Mouse (Mus musculus) stomach, embryonic 14.5 days (tissue): ENCODE measurements around the gene Padi1. TPM values are rescaled to one million over a fixed set of nuclear protein-coding genes. Genes with fewer than 3 reads are reported as not detected.

Experiments used
- ATAC-seq: fragments of 200-750 bp; cut with Nextera tagmentation; 2 replicates; pipeline ENCODE4 v1.8.0; 2017; ENCODE audit warnings: low read depth, moderate TSS enrichment; ENCODE audit not compliant: insufficient number of reproducible peaks, insufficient read depth, low FRiP score
- H3K27ac ChIP-seq: fragments of 300-500 bp; sonication (generic); 2 replicates; pipeline ENCODE4 v1.5.1; 2014; ENCODE audit warnings: mild to moderate bottlenecking, low read length, moderate library complexity, mixed read lengths
- H3K27me3 ChIP-seq: fragments of 300-500 bp; sonication (generic); 2 replicates; pipeline ENCODE4 v1.6.1; 2014; ENCODE audit warnings: low read length, control low read depth, mixed read lengths; ENCODE audit not compliant: control insufficient read depth, insufficient read depth
- H3K36me3 ChIP-seq: fragments of 300-500 bp; sonication (generic); 2 replicates; pipeline ENCODE4 v1.6.1; 2014; ENCODE audit warnings: mild to moderate bottlenecking, control low read depth, low read length, moderate library complexity, mixed read lengths; ENCODE audit not compliant: control insufficient read depth, insufficient read depth
- H3K4me1 ChIP-seq: fragments of 300-500 bp; sonication (generic); 2 replicates; pipeline ENCODE4 v1.6.1; 2014; ENCODE audit warnings: low read length, control low read depth, mixed read lengths; ENCODE audit not compliant: control insufficient read depth, insufficient read depth
- H3K4me2 ChIP-seq: fragments of 300-500 bp; sonication (generic); replicated peaks from 2 replicates; pipeline ENCODE4 v1.6.1; 2014; ENCODE audit warnings: low read depth, low read length, control low read depth
- H3K4me3 ChIP-seq: fragments of 300-500 bp; sonication (generic); 2 replicates; pipeline ENCODE4 v1.5.1; 2014; ENCODE audit warnings: low read depth, low read length, control low read depth
- H3K9ac ChIP-seq: fragments of 300-500 bp; sonication (generic); replicated peaks from 2 replicates; pipeline ENCODE4 v1.6.1; 2014; ENCODE audit warnings: low read depth, mild to moderate bottlenecking, control low read depth, low read length, moderate library complexity, mixed read lengths
- H3K9me3 ChIP-seq: fragments of 300-500 bp; sonication (generic); 2 replicates; pipeline ENCODE4 v1.6.1; 2016; ENCODE audit warnings: low read depth, low read length, control low read depth; ENCODE audit not compliant: control insufficient read depth
- WGBS: fragments of 180-500 bp; shearing (Covaris S2); extraction: QIAGEN DNeasy Blood & Tissue Kit; methylation state at CpG from one replicate; pipeline ENCODE4 v1.1.7; 2014; 5-methylcytosine and 5-hydroxymethylcytosine counted together
- polyA plus RNA-seq: library from polyadenylated mRNA; unstranded; fragments of >200 nt; fragmentation: Nextera tagmentation; extraction: Ambion mirVana; gene quantifications from 2 replicates; pipeline ENCODE4 v1.2.1, GENCODE M21; 2014

Padi1 gene
- polyA plus RNA-seq, 1 experiment from 2014 or later: 0.13 TPM

DNA sequence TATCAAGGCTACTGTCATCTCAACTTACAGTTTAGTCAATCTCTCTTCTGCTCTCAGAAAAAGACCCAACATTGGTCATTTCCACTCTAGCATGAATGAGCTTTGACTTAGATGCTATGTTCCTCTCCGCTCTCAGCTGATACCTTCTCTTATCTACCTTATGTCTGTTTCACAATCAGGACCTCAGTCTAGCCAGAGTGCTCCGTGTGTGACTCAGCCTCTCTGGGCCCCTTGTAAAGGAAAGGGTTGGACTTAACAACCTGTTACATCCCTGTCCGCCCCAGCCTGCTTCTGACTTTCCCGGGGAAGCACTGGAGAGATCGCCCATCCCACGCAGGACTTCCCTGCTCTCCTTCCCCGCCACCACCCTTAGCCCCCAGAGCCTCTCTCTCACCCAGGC lies 53.0 kb downstream of the Padi1 start:
- WGBS: 85% methylated on average over 7 of the region's 7 CpGs
- H3K4me3 ChIP-seq: no peak overlapping the region
- H3K9ac ChIP-seq: no peak overlapping the region
- no peaks in the 10 kb centered on the region for H3K9me3 ChIP-seq
- no peaks in the 10 kb centered on the region for H3K36me3 ChIP-seq
- H3K27me3 ChIP-seq: no peaks in the 10 kb centered on the region
- no peak overlapping the region for H3K4me2 ChIP-seq
- no peaks in the 10 kb centered on the region for H3K4me1 ChIP-seq
- no peak for ATAC-seq
- H3K27ac ChIP-seq: no peak overlapping the region

DNA sequence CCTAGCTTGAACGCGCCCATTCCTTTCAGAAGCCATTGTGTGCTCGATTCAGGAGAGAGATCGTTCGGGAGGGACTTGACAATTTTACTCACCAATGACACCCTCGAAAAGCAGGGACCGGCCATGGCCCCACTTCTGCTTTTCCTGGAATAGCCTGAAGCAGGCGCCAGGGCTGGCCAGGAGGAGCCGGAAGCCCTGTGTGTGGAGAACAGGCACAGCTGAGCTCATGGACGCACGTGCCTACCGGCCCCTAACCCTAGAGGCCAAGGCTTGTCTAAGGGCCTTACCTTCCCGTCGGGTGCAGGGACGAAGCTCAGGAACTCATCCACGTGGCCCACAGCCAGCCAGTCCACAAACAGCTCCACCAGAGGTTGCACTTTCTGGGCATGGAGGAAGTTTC lies 54.5 kb downstream of the Padi1 start:
- no peaks in the 10 kb centered on the region for H3K36me3 ChIP-seq
- no peak overlapping the region for H3K9ac ChIP-seq
- no peak overlapping the region for H3K4me2 ChIP-seq
- H3K27me3 ChIP-seq: no peaks in the 10 kb centered on the region
- H3K9me3 ChIP-seq: no peaks in the 10 kb centered on the region
- ATAC-seq: no peak
- WGBS: 78% methylated on average over 16 of the region's 16 CpGs
- H3K4me1 ChIP-seq: no peaks in the 10 kb centered on the region
- H3K27ac ChIP-seq: no peak overlapping the region
- H3K4me3 ChIP-seq: no peak overlapping the region

DNA sequence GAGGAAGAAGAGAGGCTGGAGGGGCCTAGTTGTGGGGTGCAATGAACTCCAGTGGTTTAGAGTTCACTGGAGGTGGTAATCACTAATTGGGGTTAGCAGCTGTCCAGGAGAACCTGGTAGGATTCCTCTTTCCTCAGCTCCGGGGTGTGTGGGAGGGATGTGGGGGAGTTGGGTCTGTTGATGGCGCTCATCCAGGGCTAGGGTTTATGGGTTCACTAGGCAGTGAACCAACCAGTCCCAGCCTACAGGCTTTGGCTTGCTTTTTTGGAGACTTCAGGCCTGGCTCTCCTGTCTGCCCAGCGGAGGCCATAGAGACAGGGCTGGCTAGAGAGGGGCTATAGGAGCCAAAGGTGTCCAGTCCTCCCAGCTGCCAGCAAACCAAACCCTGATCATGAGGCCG lies 55.6 kb downstream of the Padi1 start:
- H3K4me2 ChIP-seq: no peak overlapping the region
- no peak overlapping the region for H3K4me3 ChIP-seq
- H3K27me3 ChIP-seq: no peaks in the 10 kb centered on the region
- WGBS: 76% methylated on average over 4 of the region's 4 CpGs
- no peak overlapping the region for H3K27ac ChIP-seq
- no peaks in the 10 kb centered on the region for H3K36me3 ChIP-seq
- H3K9ac ChIP-seq: no peak overlapping the region
- no peaks in the 10 kb centered on the region for H3K9me3 ChIP-seq
- ATAC-seq: no peak
- H3K4me1 ChIP-seq: no peaks in the 10 kb centered on the region

DNA sequence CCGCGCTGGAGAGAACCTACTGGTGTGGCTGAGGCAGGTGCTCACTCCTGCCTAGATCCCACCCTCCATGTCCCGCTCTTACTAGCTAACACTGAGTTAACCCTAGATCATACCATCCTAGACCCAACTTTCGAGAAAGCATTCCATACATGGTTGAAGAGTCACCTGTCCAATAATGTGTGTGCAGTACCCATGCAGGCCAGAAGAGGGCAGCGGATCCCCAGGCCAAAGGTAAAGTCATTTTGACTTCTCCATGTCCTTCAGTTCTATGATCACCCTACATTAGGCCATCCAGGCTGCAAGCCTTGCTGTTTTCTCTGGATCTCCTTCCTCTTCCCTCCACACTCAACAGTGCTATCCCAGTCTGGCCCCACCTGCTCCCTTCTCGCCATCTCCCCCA lies 56.6 kb downstream of the Padi1 start:
- ATAC-seq: no peak
- Histone ChIP-seq H3K4me2 (no peak overlapping the region), H3K27ac (no peak overlapping the region), H3K9ac (no peak overlapping the region), H3K4me3 (no peak overlapping the region), H3K36me3 (no peaks in the 10 kb centered on the region), H3K27me3 (no peaks in the 10 kb centered on the region), H3K4me1 (no peaks in the 10 kb centered on the region), H3K9me3 (no peaks in the 10 kb centered on the region)
- 40% methylated on average over 6 of the region's 6 CpGs for WGBS

DNA sequence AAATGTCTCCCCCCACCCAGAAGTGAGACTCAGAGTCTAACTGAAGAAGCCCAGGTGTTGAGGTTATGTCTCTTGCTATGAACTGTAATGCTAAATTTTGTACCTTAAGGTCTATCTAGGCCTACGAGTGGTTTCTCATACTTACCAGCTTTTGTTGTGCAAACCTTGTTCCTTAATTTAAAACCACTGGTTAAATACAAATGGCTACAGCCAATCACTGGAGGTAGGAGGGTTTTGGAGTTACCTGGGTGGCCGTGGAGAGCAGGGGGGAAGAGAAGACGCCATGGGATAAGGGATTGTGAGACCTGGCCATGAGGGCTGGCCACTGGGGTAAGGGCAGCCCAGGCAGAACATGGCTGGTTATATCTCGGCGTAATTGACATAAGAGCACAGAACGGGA lies 57.3 kb downstream of the Padi1 start:
- Histone ChIP-seq H3K4me2 (no peak overlapping the region), H3K27me3 (no peaks in the 10 kb centered on the region), H3K36me3 (no peaks in the 10 kb centered on the region), H3K4me1 (no peaks in the 10 kb centered on the region), H3K4me3 (no peak overlapping the region), H3K9me3 (no peaks in the 10 kb centered on the region), H3K27ac (no peak overlapping the region), H3K9ac (no peak overlapping the region)
- 79% methylated on average over 6 of the region's 6 CpGs for WGBS
- ATAC-seq: no peak

DNA sequence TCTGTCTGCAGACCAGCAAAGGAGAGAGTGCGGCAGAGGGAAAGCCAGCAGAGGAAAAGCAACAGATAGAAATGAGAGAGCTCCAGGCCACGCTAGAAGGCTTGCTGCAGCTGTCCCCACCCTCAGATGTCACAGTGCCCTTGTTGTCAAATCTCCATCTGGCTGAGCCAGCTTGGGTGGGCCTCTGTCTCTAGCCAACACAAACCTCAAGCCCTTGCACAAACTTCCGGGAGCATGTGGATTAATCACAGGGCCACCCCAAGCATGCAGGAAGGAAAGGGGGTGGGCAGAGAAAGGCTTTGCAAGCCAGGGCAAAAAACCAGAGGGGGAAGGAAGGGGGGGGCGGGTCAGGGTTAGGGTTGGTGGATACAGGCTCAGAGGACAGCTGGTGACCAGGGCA lies 58.2 kb downstream of the Padi1 start:
- 64% methylated on average over 4 of the region's 4 CpGs for WGBS
- Histone ChIP-seq H3K4me3 (no peak overlapping the region), H3K36me3 (no peaks in the 10 kb centered on the region), H3K27ac (no peak overlapping the region), H3K9ac (no peak overlapping the region), H3K4me2 (no peak overlapping the region), H3K27me3 (no peaks in the 10 kb centered on the region), H3K4me1 (no peaks in the 10 kb centered on the region), H3K9me3 (no peaks in the 10 kb centered on the region)
- ATAC-seq: no peak

DNA sequence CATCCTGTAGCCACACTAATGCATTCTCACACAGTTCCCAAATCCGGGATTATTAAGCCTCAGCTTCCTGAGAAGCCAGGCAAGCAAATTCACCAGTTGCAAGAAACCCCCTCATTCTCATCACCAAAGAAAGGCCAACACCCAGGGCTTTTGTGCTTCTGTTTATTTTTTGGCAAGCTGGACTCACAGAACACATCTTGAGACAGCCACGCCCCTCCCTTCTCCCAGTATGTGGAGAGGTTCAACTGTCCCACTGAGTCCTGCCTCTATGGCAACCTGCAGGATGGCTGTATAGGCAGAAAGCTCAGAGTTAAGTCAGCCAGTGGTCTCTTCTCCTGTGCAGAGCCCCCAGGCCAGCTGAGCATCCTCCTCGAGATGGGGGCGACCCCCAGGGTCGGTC lies 60.4 kb downstream of the Padi1 start:
- Histone ChIP-seq H3K9me3 (no peaks in the 10 kb centered on the region; the same call in 1 of the 2 replicates), H3K27ac (no peak overlapping the region), H3K4me2 (no peak overlapping the region), H3K4me1 (no peaks in the 10 kb centered on the region), H3K4me3 (no peak overlapping the region), H3K36me3 (no peaks in the 10 kb centered on the region), H3K27me3 (no peaks in the 10 kb centered on the region), H3K9ac (no peak overlapping the region)
- ATAC-seq: no peak
- 76% methylated on average over 5 of the region's 5 CpGs for WGBS

DNA sequence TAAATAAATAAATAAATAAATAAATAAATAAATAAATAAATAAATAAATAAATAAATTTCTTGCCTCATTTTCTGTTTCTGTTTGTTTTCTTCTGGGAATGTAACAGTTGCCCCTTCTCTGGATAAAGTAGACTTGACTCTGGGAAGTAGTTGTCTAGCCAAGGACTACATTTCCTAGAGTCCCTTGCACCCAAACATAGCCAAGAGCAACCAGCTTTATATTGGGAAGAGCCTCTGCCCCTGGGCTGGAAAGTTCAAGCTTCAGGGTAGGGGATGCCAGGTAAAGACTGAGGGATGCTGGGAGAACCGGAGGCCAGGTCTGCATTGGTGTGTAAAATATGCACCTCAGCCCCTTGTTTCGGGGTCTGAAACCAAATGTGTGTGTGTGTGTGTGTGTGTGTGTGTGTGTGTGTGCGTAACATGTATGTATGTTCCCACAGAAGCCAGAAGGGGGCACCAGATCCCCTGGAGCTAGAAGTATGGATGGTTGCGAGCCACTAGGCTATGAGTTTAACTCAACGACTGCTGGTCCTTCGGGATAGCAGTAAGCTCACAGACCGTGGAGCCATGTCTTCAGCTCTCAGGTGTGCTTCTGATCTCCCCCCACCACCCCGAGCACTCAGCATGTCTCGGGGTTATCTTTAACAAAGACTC lies 61.2 kb downstream of the Padi1 start:
- H3K27me3 ChIP-seq: no peaks in the 10 kb centered on the region
- no peak overlapping the region for H3K4me3 ChIP-seq
- WGBS: 93% methylated on average over 9 of the region's 9 CpGs
- no peaks in the 10 kb centered on the region; the same call in 1 of the 2 replicates for H3K9me3 ChIP-seq
- no peak overlapping the region for H3K9ac ChIP-seq
- H3K4me2 ChIP-seq: no peak overlapping the region
- no peak for ATAC-seq
- H3K36me3 ChIP-seq: no peaks in the 10 kb centered on the region
- H3K4me1 ChIP-seq: no peaks in the 10 kb centered on the region
- no peak overlapping the region for H3K27ac ChIP-seq

DNA sequence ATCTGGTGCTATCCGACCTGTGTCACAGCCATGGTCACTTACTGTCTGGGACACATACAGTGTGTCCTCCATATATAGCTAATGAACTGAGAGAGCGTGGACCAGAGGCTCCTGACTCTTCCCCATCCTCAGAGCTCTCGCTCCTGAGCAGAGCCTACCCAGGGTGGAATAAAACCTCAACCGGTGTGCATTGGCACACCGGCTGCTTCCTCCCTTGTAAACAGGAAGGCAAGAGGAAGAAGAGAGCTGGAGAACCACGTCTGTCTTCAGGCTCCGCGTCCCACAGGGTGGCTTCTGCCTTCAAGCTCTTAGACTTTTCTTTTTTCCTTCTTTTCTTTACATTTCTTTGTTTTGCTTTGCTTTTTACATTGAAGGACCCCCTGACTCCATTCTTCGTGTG lies 62.8 kb downstream of the Padi1 start:
- Histone ChIP-seq H3K9me3 (no peaks in the 10 kb centered on the region; the same call in 1 of the 2 replicates), H3K27me3 (no peaks in the 10 kb centered on the region), H3K36me3 (no peaks in the 10 kb centered on the region), H3K4me3 (no peak overlapping the region), H3K9ac (no peak overlapping the region), H3K27ac (no peak overlapping the region), H3K4me1 (no peaks in the 10 kb centered on the region), H3K4me2 (no peak overlapping the region)
- ATAC-seq: no peak
- WGBS: 86% methylated on average over 9 of the region's 9 CpGs
